Mouse (Mus musculus): ENCODE measurements at regions not wholly inside any gene's neighbourhood (a gene's known extent, or its start where the extent isn't known, plus 50 kb on each side); places are given as distances from the start of the nearest gene placed in this dataset.

GRCm38 (mm10) chr13:116414473-116414872 is 105.0 kb upstream of the Isl1 start:
- TF ChIP-seq CTCF (IDR thresholded peaks at IDR 0.05; ENCODE audit: low read depth): no peak
- TF ChIP-seq EP300 (optimal IDR thresholded peaks at IDR 0.05): no peak

Measured in stomach, postnatal 0 days (tissue).